Mouse (Mus musculus) hindbrain, postnatal 0 days (tissue): ENCODE data around the gene Abraxas1. TPM values are rescaled to one million over a fixed set of nuclear protein-coding genes. Genes with fewer than 3 reads are reported as not detected.

Experiments used
- ATAC-seq: fragments of 200-750 bp; cut with Nextera tagmentation; 2 replicates; pipeline ENCODE4 v1.8.0; 2017; ENCODE audit warnings: mild to moderate bottlenecking, moderate TSS enrichment, moderate library complexity
- DNase-seq: peaks from one replicate; pipeline ENCODE4 v3.0.0-alpha.2; 2015; ENCODE audit warnings: low spot score
- H3K27ac ChIP-seq: fragments of 300-500 bp; sonication (generic); 2 replicates; pipeline ENCODE4 v1.5.1; 2014; ENCODE audit warnings: mild to moderate bottlenecking
- H3K27me3 ChIP-seq: fragments of 300-500 bp; sonication (generic); 2 replicates; pipeline ENCODE4 v1.6.1; 2014; ENCODE audit warnings: low read length, mixed read lengths; ENCODE audit not compliant: insufficient read depth
- H3K36me3 ChIP-seq: fragments of 300-500 bp; sonication (generic); 2 replicates; pipeline ENCODE4 v1.6.1; 2014; ENCODE audit warnings: low read length, mixed read lengths; ENCODE audit not compliant: insufficient read depth
- H3K4me1 ChIP-seq: fragments of 300-500 bp; sonication (generic); 2 replicates; pipeline ENCODE4 v1.6.1; 2014; ENCODE audit warnings: antibody characterized with exemption, low read length, mixed read lengths; ENCODE audit not compliant: insufficient read depth
- H3K4me2 ChIP-seq: fragments of 300-500 bp; sonication (generic); 2 replicates; pipeline ENCODE4 v1.6.1; 2014; ENCODE audit warnings: low read depth, mild to moderate bottlenecking, low read length, moderate library complexity, mixed read lengths
- H3K4me3 ChIP-seq: fragments of 300-500 bp; sonication (generic); 2 replicates; pipeline ENCODE4 v1.5.1; 2014; ENCODE audit warnings: low read length
- H3K9ac ChIP-seq: fragments of 300-500 bp; sonication (generic); replicated peaks from 2 replicates; pipeline ENCODE4 v1.6.1; 2014; ENCODE audit warnings: mild to moderate bottlenecking, low read length, moderate library complexity, mixed read lengths
- H3K9me3 ChIP-seq: fragments of 300-500 bp; sonication (generic); 2 replicates; pipeline ENCODE4 v1.6.1; 2016; ENCODE audit warnings: low read length, mixed read lengths
- CTCF ChIP-seq: IDR thresholded peaks from 2 replicates; pipeline ENCODE4 v1.5.1; 2016; ENCODE audit warnings: antibody characterized with exemption, control low read depth, low read depth
- WGBS: fragments of 180-500 bp; shearing (Covaris S2); extraction: QIAGEN DNeasy Blood & Tissue Kit; methylation state at CpG from one replicate; pipeline ENCODE4 v1.1.7; 2014; 5-methylcytosine and 5-hydroxymethylcytosine counted together
- polyA plus RNA-seq: library from polyadenylated mRNA; unstranded; fragments of >200 nt; fragmentation: Nextera tagmentation; extraction: Ambion mirVana; gene quantifications from 2 replicates; pipeline ENCODE4 v1.2.1, GENCODE M21; 2015
- total RNA-seq: library from RNA; depleted of rRNA; stranded (reverse); fragments of >200 nt; gene quantifications from 2 replicates; pipeline ENCODE4 v1.2.3, GENCODE M21; 2014

Abraxas1 gene
- total and polyA plus RNA-seq, 2 experiments from 2014 or later: 4.7 to 10.7 TPM

DNA sequence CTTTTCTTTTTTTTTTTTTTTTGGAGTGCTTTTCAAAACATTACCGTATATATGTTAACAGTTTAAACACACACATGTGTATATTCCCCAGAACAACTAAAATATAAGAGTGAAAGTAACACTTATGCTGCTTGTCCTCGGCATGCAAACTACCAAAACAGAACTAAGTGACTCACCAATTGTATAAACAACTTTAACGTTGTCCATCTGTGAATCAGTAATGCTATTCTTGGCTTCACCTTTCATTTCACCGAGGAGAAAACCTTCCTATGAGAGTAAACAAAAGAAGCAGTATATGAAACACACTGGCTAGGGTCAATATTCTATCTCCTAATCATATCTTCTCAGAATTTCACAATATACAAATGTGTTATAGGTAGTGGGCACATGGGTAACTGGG is 2.4 kb downstream of the Abraxas1 start:
- ATAC-seq: no peak
- H3K4me3 ChIP-seq: no peak overlapping the region
- H3K27ac ChIP-seq: no peak overlapping the region
- WGBS: 89% methylated on average over 4 of the region's 4 CpGs
- no peaks in the 10 kb centered on the region for H3K27me3 ChIP-seq
- no peak for TF ChIP-seq CTCF
- H3K9ac ChIP-seq: no peak overlapping the region
- H3K9me3 ChIP-seq: no peaks in the 10 kb centered on the region
- no peak for DNase-seq
- 0 out of 2 replicates have a peak, but pooled peaks cover 6% of the 10 kb centered on the region for H3K36me3 ChIP-seq
- H3K4me1 ChIP-seq: no peaks in the 10 kb centered on the region
- no peak overlapping the region for H3K4me2 ChIP-seq

- Histone ChIP-seq H3K9me3 (no peaks in the 10 kb centered on the region), H3K4me2 (peak within 1 kb of the TSS; percentile 91), H3K27ac (peak within 1 kb of the TSS; percentile 73; the same call in 1 of the 2 replicates), H3K4me1 (no peaks in the 10 kb centered on the region; the same call in 1 of the 2 replicates), H3K9ac (peak within 1 kb of the TSS; percentile 88), H3K4me3 (peak within 1 kb of the TSS; percentile 85), H3K27me3 (no peaks in the 10 kb centered on the region), H3K36me3 (peaks cover 33% of the 10 kb centered on the region; the same call in 1 of the 2 replicates)
- WGBS: under 1% methylated on average over 67 of the region's 67 CpGs
- peak; percentile 96 for DNase-seq
- peak; percentile 97 for ATAC-seq
- no peak for TF ChIP-seq CTCF
Measured at GRCm38 (mm10) chr5:100798165-100798860, 22.5 kb downstream of the Abraxas1 start, which contains the start of the genes Helq and Mrps18c. Gene Helq (minus strand): TSS chr5:100798598. Gene Mrps18c (plus strand): TSS chr5:100798627.

- H3K4me1 ChIP-seq: no peaks in the 10 kb centered on the region; the same call in 1 of the 2 replicates
- H3K4me2 ChIP-seq: no peak overlapping the region
- H3K36me3 ChIP-seq: peaks cover 37% of the 10 kb centered on the region
- no peak overlapping the region for H3K4me3 ChIP-seq
- no peak for TF ChIP-seq CTCF
- H3K9ac ChIP-seq: no peak overlapping the region
- ATAC-seq (no peak), DNase-seq (no peak)
- no peak overlapping the region for H3K27ac ChIP-seq
- WGBS: 80% methylated on average over 5 of the region's 5 CpGs
- no peaks in the 10 kb centered on the region for H3K27me3 ChIP-seq
- H3K9me3 ChIP-seq: no peaks in the 10 kb centered on the region
Measured at GRCm38 (mm10) chr5:100794084-100794483, 26.7 kb downstream of the Abraxas1 start.

GRCm38 (mm10) chr5:100792261-100792660 is 28.5 kb downstream of the Abraxas1 start:
- DNase-seq (no peak), ATAC-seq (no peak)
- no peaks in the 10 kb centered on the region for H3K9me3 ChIP-seq
- 85% methylated on average over 7 of the region's 7 CpGs for WGBS
- peaks cover 54% of the 10 kb centered on the region for H3K36me3 ChIP-seq
- H3K4me2 ChIP-seq: no peak overlapping the region
- no peaks in the 10 kb centered on the region for H3K4me1 ChIP-seq
- no peak overlapping the region for H3K27ac ChIP-seq
- H3K27me3 ChIP-seq: no peaks in the 10 kb centered on the region
- H3K4me3 ChIP-seq: no peak overlapping the region
- H3K9ac ChIP-seq: no peak overlapping the region
- TF ChIP-seq CTCF: no peak

- DNase-seq: no peak
- peaks cover 55% of the 10 kb centered on the region for H3K36me3 ChIP-seq
- no peak overlapping the region for H3K4me2 ChIP-seq
- H3K27ac ChIP-seq: no peak overlapping the region
- H3K9me3 ChIP-seq: no peaks in the 10 kb centered on the region
- H3K9ac ChIP-seq: no peak overlapping the region
- H3K27me3 ChIP-seq: no peaks in the 10 kb centered on the region
- H3K4me1 ChIP-seq: no peaks in the 10 kb centered on the region
- H3K4me3 ChIP-seq: no peak overlapping the region
- TF ChIP-seq CTCF: no peak
- no peak for ATAC-seq
- 90% methylated on average over 9 of the region's 9 CpGs for WGBS
Measured at GRCm38 (mm10) chr5:100787527-100787926, 33.2 kb downstream of the Abraxas1 start.

DNA sequence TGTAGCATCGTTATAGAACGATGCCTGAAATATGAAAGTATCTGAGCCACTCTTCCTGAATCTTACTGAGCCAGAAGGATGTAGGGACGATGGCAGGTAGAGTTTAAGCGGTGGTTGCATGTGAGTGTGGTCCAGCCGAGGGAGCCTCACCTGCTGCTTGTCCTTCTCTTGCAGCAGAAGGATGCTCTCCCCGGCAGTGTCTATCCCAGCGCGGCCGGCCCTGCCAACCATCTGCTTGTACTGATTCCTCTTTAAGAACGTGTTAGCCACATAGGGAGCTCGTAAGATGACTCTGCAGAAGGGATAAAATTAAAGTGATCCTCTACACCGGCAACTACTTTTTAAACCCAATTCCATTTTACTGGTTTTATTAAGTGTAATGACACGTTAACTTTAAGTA is 41.8 kb downstream of the Abraxas1 start:
- Histone ChIP-seq H3K27me3 (no peaks in the 10 kb centered on the region), H3K4me3 (no peak overlapping the region), H3K9ac (no peak overlapping the region), H3K27ac (no peak overlapping the region), H3K4me1 (no peaks in the 10 kb centered on the region), H3K36me3 (peaks cover 59% of the 10 kb centered on the region), H3K4me2 (no peak overlapping the region), H3K9me3 (no peaks in the 10 kb centered on the region)
- DNase-seq: no peak
- 96% methylated on average over 13 of the region's 13 CpGs for WGBS
- no peak for TF ChIP-seq CTCF
- no peak for ATAC-seq

GRCm38 (mm10) chr5:100776900-100777299 is 43.9 kb downstream of the Abraxas1 start:
- peaks cover 56% of the 10 kb centered on the region for H3K36me3 ChIP-seq

More at GRCm38 (mm10) chr5:100776900-100777299, 43.9 kb downstream of the Abraxas1 start:
- 92% methylated on average over 5 of the region's 5 CpGs for WGBS
- Histone ChIP-seq H3K9me3 (no peaks in the 10 kb centered on the region), H3K4me2 (no peak overlapping the region), H3K9ac (no peak overlapping the region), H3K4me1 (no peaks in the 10 kb centered on the region), H3K4me3 (no peak overlapping the region), H3K27ac (no peak overlapping the region), H3K27me3 (no peaks in the 10 kb centered on the region)
- DNase-seq (no peak), ATAC-seq (no peak)
- no peak for TF ChIP-seq CTCF
